19 mouse cellular contexts compared by ENCODE assay signal in the genomic region with DNA sequence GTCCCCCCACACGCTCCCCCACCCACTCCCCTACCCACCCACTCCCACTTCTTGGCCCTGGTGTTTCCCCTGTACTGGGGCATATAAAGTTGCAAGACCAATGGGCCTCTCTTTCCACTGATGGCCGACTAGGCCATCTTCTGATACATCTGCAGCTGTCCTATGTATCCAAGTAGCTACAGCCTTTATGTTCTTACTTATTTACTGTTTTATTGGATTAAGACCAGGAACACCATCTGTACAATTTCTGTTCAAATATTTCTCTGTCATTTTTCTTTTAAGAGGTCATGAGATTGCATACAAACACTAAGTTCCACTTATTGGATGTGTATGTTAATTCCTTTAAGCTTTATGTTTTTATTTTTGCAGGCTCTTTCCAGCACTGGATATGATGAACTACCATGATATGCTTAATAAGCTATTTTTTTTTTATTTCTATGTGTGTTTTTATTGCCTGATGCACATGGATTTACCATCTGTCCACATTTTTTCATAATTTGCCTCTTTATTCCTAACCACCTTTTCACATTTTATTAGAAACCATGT.
A peak's percentile ranks its signal among the peaks of the same experiment; 100 is the strongest.
DNase-seq lines count a peak whose midpoint lies in the region; ATAC-seq and TF ChIP-seq lines count a peak whose summit lies in the region.
"Had no signal": no experiment of that assay in that cellular context is flagged by ENCODE, and none has a peak within 500 bp of the region (broad histone marks: within the 10 kb centered on the region; RNA-seq: fewer than 3 reads in every experiment).

No protein-coding gene starts in this region.

- no peak overlapping the region for H3K4me3 ChIP-seq in intestine, embryonic 16.5 days (ENCODE audit: low read length)
- no peak overlapping the region for H3K4me3 ChIP-seq in intestine, postnatal 0 days (ENCODE audit: low read depth, low read length)
- H3K4me3 ChIP-seq in lung, embryonic 14.5 days (ENCODE audit: low read depth, low read length), result no peak overlapping the region
- no peak overlapping the region for H3K4me3 ChIP-seq in lung, embryonic 16.5 days (ENCODE audit: low read length)
- H3K4me3 ChIP-seq in midbrain, embryonic 11.5 days (ENCODE audit: low read depth, low read length), result no peak overlapping the region
- H3K4me3 ChIP-seq: embryonic facial prominence, embryonic 10.5 days; embryonic facial prominence, embryonic 12.5 days; forebrain, embryonic 13.5 days; forebrain, embryonic 15.5 days had no signal

- no peaks in the 10 kb centered on the region for H3K27me3 ChIP-seq in intestine, embryonic 16.5 days (replicated peaks; ENCODE audit: control insufficient read depth, insufficient read depth, low read length)
- H3K27me3 ChIP-seq in intestine, postnatal 0 days (replicated peaks; ENCODE audit: control insufficient read depth, insufficient read depth, low read length), result no peaks in the 10 kb centered on the region
- H3K27me3 ChIP-seq in lung, embryonic 14.5 days (ENCODE audit: insufficient read depth, low read length), result no peaks in the 10 kb centered on the region
- no peaks in the 10 kb centered on the region for H3K27me3 ChIP-seq in lung, embryonic 16.5 days (ENCODE audit: control insufficient read depth, insufficient read depth, low read depth, low read length)
- no peaks in the 10 kb centered on the region for H3K27me3 ChIP-seq in midbrain, embryonic 11.5 days (ENCODE audit: control insufficient read depth, insufficient read depth, low read length)
- H3K27me3 ChIP-seq: embryonic facial prominence, embryonic 12.5 days; forebrain, embryonic 13.5 days; forebrain, embryonic 15.5 days had no signal

- DNase-seq in lung, embryonic 14.5 days, result peak; percentile 56
- no peak for DNase-seq in lung, postnatal 25 days (ENCODE audit: low spot score)
- DNase-seq in lung, adult 18-20 months, result no peak
- DNase-seq in brain, adult 2 months (ENCODE audit: low read depth, low spot score), result peak; percentile 8
- no peak for DNase-seq in midbrain, embryonic 11.5 days (ENCODE audit: low spot score, missing footprints)
- DNase-seq: adrenal gland, adult 2 months; adrenal gland, postnatal 10 days; adrenal gland, postnatal 25 days; cerebellum, adult 11-12 months; cerebellum, adult 9-11 months; cerebellum, postnatal 25 days; forebrain, postnatal 0 days had no signal

- H3K36me3 ChIP-seq in intestine, embryonic 16.5 days (ENCODE audit: control insufficient read depth, insufficient read depth, low read length), result no peaks in the 10 kb centered on the region
- no peaks in the 10 kb centered on the region for H3K36me3 ChIP-seq in intestine, postnatal 0 days (ENCODE audit: control insufficient read depth, insufficient read depth)
- no peaks in the 10 kb centered on the region for H3K36me3 ChIP-seq in lung, embryonic 14.5 days (ENCODE audit: insufficient read depth)
- no peaks in the 10 kb centered on the region for H3K36me3 ChIP-seq in lung, embryonic 16.5 days (ENCODE audit: control insufficient read depth, insufficient read depth, low read length)
- no peaks in the 10 kb centered on the region for H3K36me3 ChIP-seq in midbrain, embryonic 11.5 days (ENCODE audit: control insufficient read depth, insufficient read depth, low read length)
- H3K36me3 ChIP-seq: embryonic facial prominence, embryonic 10.5 days; embryonic facial prominence, embryonic 12.5 days; forebrain, embryonic 15.5 days had no signal

- H3K9me3 ChIP-seq in intestine, embryonic 16.5 days (ENCODE audit: control insufficient read depth, low read length), result no peaks in the 10 kb centered on the region
- no peaks in the 10 kb centered on the region for H3K9me3 ChIP-seq in intestine, postnatal 0 days (ENCODE audit: control insufficient read depth)
- no peaks in the 10 kb centered on the region for H3K9me3 ChIP-seq in lung, embryonic 14.5 days (ENCODE audit: low read depth, low read length)
- H3K9me3 ChIP-seq in lung, embryonic 16.5 days (ENCODE audit: control insufficient read depth, low read length), result no peaks in the 10 kb centered on the region
- no peaks in the 10 kb centered on the region for H3K9me3 ChIP-seq in midbrain, embryonic 11.5 days (ENCODE audit: control insufficient read depth, low read length)
- H3K9me3 ChIP-seq: embryonic facial prominence, embryonic 10.5 days; embryonic facial prominence, embryonic 12.5 days; forebrain, embryonic 13.5 days; forebrain, embryonic 15.5 days had no signal

- no peak for TF ChIP-seq CTCF in intestine, postnatal 0 days (IDR thresholded peaks at IDR 0.05; ENCODE audit: low read depth)
- no peak for TF ChIP-seq CTCF in lung, embryonic 14.5 days (IDR thresholded peaks at IDR 0.05; ENCODE audit: low read depth)

- no peak overlapping the region for H3K4me2 ChIP-seq in intestine, embryonic 16.5 days (ENCODE audit: low read depth, low read length)
- H3K4me2 ChIP-seq in intestine, postnatal 0 days (replicated peaks; ENCODE audit: low read depth), result no peak overlapping the region
- no peak overlapping the region for H3K4me2 ChIP-seq in lung, embryonic 14.5 days
- H3K4me2 ChIP-seq in lung, embryonic 16.5 days (ENCODE audit: low read depth, low read length), result no peak overlapping the region
- H3K4me2 ChIP-seq in midbrain, embryonic 11.5 days, result no peak overlapping the region
- H3K4me2 ChIP-seq: embryonic facial prominence, embryonic 12.5 days; forebrain, embryonic 13.5 days; forebrain, embryonic 15.5 days had no signal

- no peak overlapping the region for H3K9ac ChIP-seq in intestine, embryonic 16.5 days (ENCODE audit: low read depth, low read length)
- H3K9ac ChIP-seq in intestine, postnatal 0 days (ENCODE audit: low read depth, low read length), result no peak overlapping the region
- H3K9ac ChIP-seq in lung, embryonic 14.5 days, result no peak overlapping the region
- no peak overlapping the region for H3K9ac ChIP-seq in lung, embryonic 16.5 days (ENCODE audit: low read length)
- H3K9ac ChIP-seq in midbrain, embryonic 11.5 days (ENCODE audit: low read length), result no peak overlapping the region
- H3K9ac ChIP-seq: embryonic facial prominence, embryonic 12.5 days; forebrain, embryonic 13.5 days; forebrain, embryonic 15.5 days; forebrain, postnatal 0 days had no signal

- H3K27ac ChIP-seq in intestine, embryonic 16.5 days (ENCODE audit: low read length), result no peak overlapping the region
- no peak overlapping the region for H3K27ac ChIP-seq in intestine, postnatal 0 days (ENCODE audit: low read depth, low read length)
- H3K27ac ChIP-seq in lung, embryonic 14.5 days (ENCODE audit: low read depth), result no peak overlapping the region
- H3K27ac ChIP-seq in lung, embryonic 16.5 days (ENCODE audit: low read length), result no peak overlapping the region
- H3K27ac ChIP-seq in midbrain, embryonic 11.5 days (ENCODE audit: low read depth, low read length), result no peak overlapping the region
- H3K27ac ChIP-seq: embryonic facial prominence, embryonic 10.5 days; embryonic facial prominence, embryonic 12.5 days; forebrain, embryonic 13.5 days; forebrain, embryonic 15.5 days had no signal

- 68% methylated on average over 2 of the region's 2 CpGs for WGBS in intestine, embryonic 16.5 days
- WGBS in intestine, postnatal 0 days, result 58% methylated on average over 2 of the region's 2 CpGs
- WGBS in lung, embryonic 14.5 days, result 55% methylated on average over 2 of the region's 2 CpGs
- 68% methylated on average over 2 of the region's 2 CpGs for WGBS in lung, embryonic 16.5 days
- WGBS in midbrain, embryonic 11.5 days, result 83% methylated on average over 2 of the region's 2 CpGs

- no peaks in the 10 kb centered on the region for H3K4me1 ChIP-seq in intestine, embryonic 16.5 days (ENCODE audit: control insufficient read depth, insufficient read depth, low read length)
- no peaks in the 10 kb centered on the region for H3K4me1 ChIP-seq in intestine, postnatal 0 days (replicated peaks; ENCODE audit: control insufficient read depth, insufficient read depth, low read length)
- no peaks in the 10 kb centered on the region for H3K4me1 ChIP-seq in lung, embryonic 14.5 days (ENCODE audit: insufficient read depth)
- no peaks in the 10 kb centered on the region for H3K4me1 ChIP-seq in lung, embryonic 16.5 days (replicated peaks; ENCODE audit: control insufficient read depth, insufficient read depth, low read length)
- H3K4me1 ChIP-seq in midbrain, embryonic 11.5 days (ENCODE audit: control insufficient read depth, insufficient read depth, low read length), result no peaks in the 10 kb centered on the region
- H3K4me1 ChIP-seq: embryonic facial prominence, embryonic 10.5 days; embryonic facial prominence, embryonic 12.5 days; forebrain, embryonic 13.5 days; forebrain, embryonic 15.5 days had no signal

- ATAC-seq in intestine, embryonic 16.5 days, result peak; percentile 52; the same call in 1 of the 2 replicates
- no peak for ATAC-seq in intestine, postnatal 0 days
- peak; percentile 60; the same call in 1 of the 2 replicates for ATAC-seq in lung, embryonic 14.5 days (ENCODE audit: insufficient read depth)
- peak; percentile 85 for ATAC-seq in lung, embryonic 16.5 days (ENCODE audit: low read depth)
- ATAC-seq in midbrain, embryonic 11.5 days (ENCODE audit: low FRiP score), result no peak
- ATAC-seq: forebrain, embryonic 13.5 days; forebrain, embryonic 15.5 days; forebrain, postnatal 0 days had no signal

Comparison
In these comparisons a context has a peak if more than half of its experiments do, and no peak if none do; other contexts are left out.
1. ATAC-seq: peak in intestine, embryonic 16.5 days (single experiment), lung, embryonic 14.5 days (single experiment) and lung, embryonic 16.5 days (single experiment); none in intestine, postnatal 0 days (single experiment) and midbrain, embryonic 11.5 days (single experiment).
2. DNase-seq: peak in lung, embryonic 14.5 days (single experiment) and brain, adult 2 months (single experiment); none in lung, postnatal 25 days (single experiment), lung, adult 18-20 months (0 of 2) and midbrain, embryonic 11.5 days (single experiment).